Mouse (Mus musculus) lung, adult 2 months (tissue): ENCODE data around the gene Gm37240.

ENCODE experiments used
- CTCF ChIP-seq: fragments of 200-500 bp; IDR thresholded peaks from 2 replicates; pipeline ENCODE4 v1.5.1; 2011; ENCODE audit warnings: mild to moderate bottlenecking, low read length, control low read depth; ENCODE audit not compliant: insufficient read depth
- POLR2A ChIP-seq: fragments of 200-500 bp; IDR thresholded peaks from 2 replicates; pipeline ENCODE4 v1.6.1; 2011; ENCODE audit warnings: low read depth, mild to moderate bottlenecking, control low read depth, low read length, borderline replicate concordance; ENCODE audit errors: extremely low read depth

GRCm38 (mm10) chr3:84774246-84775066 lies 1112.9 kb downstream of the Gm37240 start:
- TF ChIP-seq CTCF, result no peak
- no peak for TF ChIP-seq POLR2A
